In the genomic region with DNA sequence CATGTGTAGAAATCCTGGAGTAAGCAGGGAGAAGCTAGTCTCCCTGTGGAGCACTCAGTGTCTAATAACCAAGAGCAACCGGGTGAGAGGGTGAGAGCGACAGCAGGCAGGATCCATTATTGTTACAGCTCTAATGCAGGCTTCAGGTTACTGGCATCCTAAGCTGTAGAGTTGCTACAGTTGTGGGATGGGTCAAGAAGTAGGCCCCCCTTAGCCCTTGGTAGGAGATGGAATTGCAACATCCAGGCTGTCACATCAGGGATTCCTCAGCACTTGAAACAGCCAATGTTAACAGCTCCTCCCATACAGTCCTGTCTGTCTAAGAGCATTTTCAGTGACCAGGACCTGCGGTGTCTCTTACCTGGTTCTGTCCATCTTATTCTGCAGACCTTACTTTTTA, we compare ENCODE assay signal across 14 mouse cellular contexts. TPM values are rescaled to one million over a fixed set of nuclear protein-coding genes. Genes with fewer than 3 reads are reported as not detected.
DNase-seq lines count a peak whose midpoint lies in the region; TF ChIP-seq lines count a peak whose summit lies in the region.
"Had no signal": no experiment of that assay in that cellular context is flagged by ENCODE, and none has a peak within 500 bp of the region (broad histone marks: within the 10 kb centered on the region; RNA-seq: fewer than 3 reads in every experiment).

No protein-coding gene starts in this region.

- no peak overlapping the region for H3K27ac ChIP-seq in layer of hippocampus, adult 2 months
- H3K27ac ChIP-seq: neural tube, embryonic 13.5 days had no signal

- TF ChIP-seq CTCF in layer of hippocampus, adult 2 months (conservative IDR thresholded peaks at IDR 0.05): 0 out of 2 replicates have a peak, but pooled peaks have one; percentile 3

- no peak for DNase-seq in layer of hippocampus, adult 2 months (ENCODE audit: low spot score in 2 of 2)
- no peak for DNase-seq in layer of hippocampus, postnatal 14 days (ENCODE audit: low spot score in 2 of 2)
- DNase-seq in NIH3T3 (ENCODE audit: low read depth): peak; percentile 22
- peak; percentile 39 for DNase-seq in embryo, embryonic 11 days
- peak; percentile 54 for DNase-seq in lung, postnatal 36 days
- no peak for DNase-seq in urinary bladder, postnatal 25 days (ENCODE audit: low spot score)
- no peak for DNase-seq in urinary bladder, adult 2 months (ENCODE audit: low spot score)
- DNase-seq in right cerebral cortex, postnatal 25 days: no peak
- DNase-seq: kidney, adult 9 months; midbrain, embryonic 14.5 days; thymus, adult 18-20 months had no signal

- no peak overlapping the region for H3K4me3 ChIP-seq in layer of hippocampus, adult 2 months
- H3K4me3 ChIP-seq: neural tube, embryonic 13.5 days had no signal

RNA-seq across cellular contexts. Expression of gene Gm49336, which starts 5.0 kb away (rescaled TPM):
- 10 to 100 TPM; 70.8 to 73.8 TPM for total RNA-seq in layer of hippocampus, adult 2 months (2021)
- 10 to 100 TPM; 82.2 to 86.4 TPM for total RNA-seq in layer of hippocampus, postnatal 14 days (2021)
- polyA plus RNA-seq in urinary bladder, adult 2 months (2012; rRNA removed): 23.6 and 26.1 TPM in 2 replicates

RNA-seq across cellular contexts. Expression of gene Nupl1, which starts 5.1 kb away (rescaled TPM):
- total RNA-seq in layer of hippocampus, adult 2 months (2021): under 1 TPM in 1 of 2 experiments, not detected in 1; 0.23 TPM
- not detected for total RNA-seq in layer of hippocampus, postnatal 14 days (2021)
- not detected in 2 replicates for polyA plus RNA-seq in urinary bladder, adult 2 months (2012; rRNA removed)
- total RNA-seq: ES-E14; hematopoietic stem cell, adult 5-6 weeks had no signal
- polyA plus RNA-seq: midbrain, embryonic 14.5 days; neural tube, embryonic 13.5 days had no signal

RNA-seq across cellular contexts. Expression of gene Mtmr6, which starts 8.7 kb away (rescaled TPM):
- total RNA-seq in layer of hippocampus, adult 2 months (2021): 100 to 1,000 TPM; 103 to 105 TPM
- 100 to 1,000 TPM; 102 to 106 TPM for total RNA-seq in layer of hippocampus, postnatal 14 days (2021)
- 48.9 and 53.3 TPM in 2 replicates for polyA plus RNA-seq in urinary bladder, adult 2 months (2012; rRNA removed)

RNA-seq across cellular contexts. Expression of gene Atp8a2, which starts 59.4 kb away (rescaled TPM):
- 10 to 100 TPM; 45.3 to 46.9 TPM for total RNA-seq in layer of hippocampus, adult 2 months (2021)
- 10 to 100 TPM; 51.4 to 61.8 TPM for total RNA-seq in layer of hippocampus, postnatal 14 days (2021)
- 1.4 and 2.6 TPM in 2 replicates for polyA plus RNA-seq in urinary bladder, adult 2 months (2012; rRNA removed)

Comparison
In these comparisons a context has a peak if more than half of its experiments do, and no peak if none do; other contexts are left out.
1. DNase-seq: peak in NIH3T3 (single experiment), embryo, embryonic 11 days (single experiment) and lung, postnatal 36 days (single experiment); none in layer of hippocampus, adult 2 months (0 of 2), layer of hippocampus, postnatal 14 days (0 of 2), urinary bladder, postnatal 25 days (single experiment), urinary bladder, adult 2 months (single experiment) and right cerebral cortex, postnatal 25 days (single experiment).